Mouse (Mus musculus): Measurements from ENCODE around the gene Ccdc141. TPM values are rescaled to one million over a fixed set of nuclear protein-coding genes. Genes with fewer than 3 reads are reported as not detected.

The Ccdc141 gene
- total RNA-seq, 2 experiments from 2014 or later, result 5.4 to 6.5 TPM

GRCm38 (mm10) chr2:76971069-76971468, 199.4 kb downstream of the Ccdc141 start:
- H3K27ac ChIP-seq, result peak overlapping the region; percentile 81
- no peak for TF ChIP-seq CTCF (IDR thresholded peaks at IDR 0.05)
- peak overlapping the region; percentile 81 for H3K4me3 ChIP-seq
- intact Hi-C loops (cut with DNase I), result no loop called here
- no peak for DNase-seq

- no peak for DNase-seq
- TF ChIP-seq CTCF (IDR thresholded peaks at IDR 0.05), result peak; percentile 59
- Histone ChIP-seq H3K4me3 (peak overlapping the region; percentile 81), H3K27ac (peak overlapping the region; percentile 81)
- intact Hi-C loops (cut with DNase I), result no loop called here
Observed at GRCm38 (mm10) chr2:76970669-76971068, 199.8 kb downstream of the Ccdc141 start.

GRCm38 (mm10) chr2:76970204-76970603, 200.2 kb downstream of the Ccdc141 start:
- peak overlapping the region; percentile 81 for H3K27ac ChIP-seq
- intact Hi-C loops (cut with DNase I), result no loop called here

GRCm38 (mm10) chr2:76969637-76970036, 200.8 kb downstream of the Ccdc141 start:
- intact Hi-C loops (cut with DNase I), result loop anchor here (1.0 kb wide), 1 partner anchor 40 kb away; no protein-coding TSS in a partner anchor
- Histone ChIP-seq H3K4me3 (peak overlapping the region; percentile 81), H3K27ac (peak overlapping the region; percentile 81)
- no peak for DNase-seq
- no peak for TF ChIP-seq CTCF (IDR thresholded peaks at IDR 0.05)

More at GRCm38 (mm10) chr2:76970204-76970603, 200.2 kb downstream of the Ccdc141 start:
- no peak for DNase-seq
- TF ChIP-seq CTCF (IDR thresholded peaks at IDR 0.05), result no peak
- H3K4me3 ChIP-seq, result peak overlapping the region; percentile 81

- TF ChIP-seq CTCF (IDR thresholded peaks at IDR 0.05), result peak; percentile 80
- peak overlapping the region; percentile 81 for H3K27ac ChIP-seq
- intact Hi-C loops (cut with DNase I), result loop anchor here (1.0 kb wide), 1 partner anchor 40 kb away; no protein-coding TSS in a partner anchor
- peak; percentile 73 for DNase-seq
- H3K4me3 ChIP-seq, result peak overlapping the region; percentile 81
Observed at GRCm38 (mm10) chr2:76968919-76969318, 201.5 kb downstream of the Ccdc141 start.

GRCm38 (mm10) chr2:76966582-76966981, 203.9 kb downstream of the Ccdc141 start:
- Histone ChIP-seq H3K4me3 (peak overlapping the region; percentile 81), H3K27ac (peak overlapping the region; percentile 78; the same call in 1 of the 2 replicates)
- no peak for DNase-seq
- TF ChIP-seq CTCF (IDR thresholded peaks at IDR 0.05), result no peak
- intact Hi-C loops (cut with DNase I), result no loop called here

- DNase-seq, result peak; percentile 60
- no peak for TF ChIP-seq CTCF (IDR thresholded peaks at IDR 0.05)
- Histone ChIP-seq H3K27ac (peak overlapping the region; percentile 78), H3K4me3 (peak overlapping the region; percentile 31)
- intact Hi-C loops (cut with DNase I), result no loop called here
Observed at GRCm38 (mm10) chr2:76966013-76966412, 204.4 kb downstream of the Ccdc141 start.

- TF ChIP-seq CTCF (IDR thresholded peaks at IDR 0.05), result no peak
- no peak for DNase-seq
- Histone ChIP-seq H3K27ac (peak overlapping the region; percentile 78), H3K4me3 (peak overlapping the region; percentile 15)
- intact Hi-C loops (cut with DNase I), result no loop called here
Observed at GRCm38 (mm10) chr2:76965542-76965941, 204.9 kb downstream of the Ccdc141 start.

- no peak for TF ChIP-seq CTCF (IDR thresholded peaks at IDR 0.05)
- no peak for DNase-seq
- H3K27ac ChIP-seq, result no peak overlapping the region
- H3K4me3 ChIP-seq, result peak overlapping the region; percentile 44
- intact Hi-C loops (cut with DNase I), result no loop called here
Observed at GRCm38 (mm10) chr2:76962045-76962432, 208.4 kb downstream of the Ccdc141 start.

GRCm38 (mm10) chr2:76961420-76962044, 208.9 kb downstream of the Ccdc141 start:
- no peak for DNase-seq
- peak overlapping the region; percentile 44 for H3K4me3 ChIP-seq
- intact Hi-C loops (cut with DNase I), result no loop called here
- H3K27ac ChIP-seq, result no peak overlapping the region
- no peak for TF ChIP-seq CTCF (IDR thresholded peaks at IDR 0.05)

Small RNA genes within 50 kb of the gene (microRNA-seq; reads per million reads assigned to microRNA genes)
- not detected for gene Gm44360

Other genes with a start within 250 kb of the Ccdc141 start
- 1,000 to 10,000 TPM; 6,941 to 7,187 TPM for gene Ttn, start 188.1 kb downstream of the Ccdc141 start, total RNA-seq (2021)
- gene Sestd1, start 110.0 kb upstream of the Ccdc141 start, total RNA-seq (2021), result 10 to 100 TPM in 1 of 2 experiments, 1 to 10 TPM in 1; 9.8 to 10.3 TPM